Mouse (Mus musculus): ENCODE measurements around the gene H2-Ke6. TPM values are rescaled to one million over a fixed set of nuclear protein-coding genes. Genes with fewer than 3 reads are reported as not detected.
"Not testable (repeated sequence)": the region's sequence is repeated elsewhere in the genome, so short reads cannot be mapped to it uniquely, and the experiment has no call there.

The H2-Ke6 gene
- polyA plus RNA-seq, 1 experiment: 75.8 TPM

DNA sequence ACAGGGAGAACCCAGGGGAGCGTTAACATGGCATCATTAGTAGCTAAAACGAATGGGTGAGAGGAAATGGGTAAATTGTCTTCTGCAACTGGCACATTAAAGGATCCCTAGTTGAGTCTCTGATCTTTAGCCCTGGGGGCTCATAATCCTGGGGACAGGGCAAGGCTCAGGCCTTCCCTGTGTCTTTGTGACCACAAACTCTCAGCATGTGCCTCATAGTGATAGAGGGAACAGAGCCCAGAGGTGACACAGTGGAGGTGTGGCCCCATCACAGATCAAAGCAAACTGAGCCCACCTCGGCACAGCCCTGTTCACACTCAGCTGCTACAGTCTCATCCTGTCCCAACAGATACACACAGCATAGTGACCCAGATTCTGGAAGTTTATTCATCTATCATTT is 32.2 kb downstream of the H2-Ke6 start:
- WGBS: 66% methylated on average over 3 of the region's 3 CpGs
- Histone ChIP-seq H3K36me3 (ENCODE audit: control insufficient read depth, insufficient read depth, low read length) (peaks cover 31% of the 10 kb centered on the region), H3K27ac (ENCODE audit: insufficient read depth, low read depth, low read length) (no peak overlapping the region), H3K4me1 (ENCODE audit: control insufficient read depth, insufficient read depth, insufficient read length, low read length) (peaks cover 2% of the 10 kb centered on the region; the same call in 1 of the 2 replicates), H3K4me3 (ENCODE audit: low read depth, low read length) (no peak overlapping the region), H3K27me3 (ENCODE audit: control insufficient read depth, insufficient read depth, low read length) (no peaks in the 10 kb centered on the region)
- TF ChIP-seq POLR2A (IDR thresholded peaks at IDR 0.05; ENCODE audit: low read depth, low read length) (no peak), CTCF (IDR thresholded peaks at IDR 0.05; ENCODE audit: extremely low read depth, insufficient read length, insufficient replicate concordance, low read depth, low read length) (no peak)

DNA sequence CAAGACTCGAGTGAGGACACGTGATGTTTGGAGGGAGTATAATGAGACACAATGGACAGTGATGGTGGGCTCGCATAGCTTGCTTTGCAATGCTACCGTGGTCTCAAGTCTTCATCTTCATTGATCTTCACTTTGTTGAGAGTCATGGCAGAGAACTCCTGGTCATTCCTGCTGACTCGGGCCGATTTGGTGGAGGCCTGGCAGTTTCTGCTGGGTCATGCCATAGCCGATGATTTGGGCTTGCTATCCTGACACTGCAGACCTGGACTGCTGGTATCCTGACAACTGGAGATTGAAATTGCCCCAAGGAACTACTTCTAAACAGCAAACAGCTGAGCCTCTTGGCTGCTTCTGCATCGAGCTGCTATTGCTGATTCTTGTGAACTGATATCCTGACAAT is 32.9 kb downstream of the H2-Ke6 start:
- Histone ChIP-seq H3K4me3 (ENCODE audit: low read depth, low read length) (no peak overlapping the region), H3K27me3 (ENCODE audit: control insufficient read depth, insufficient read depth, low read length) (no peaks in the 10 kb centered on the region), H3K36me3 (ENCODE audit: control insufficient read depth, insufficient read depth, low read length) (peaks cover 31% of the 10 kb centered on the region), H3K4me1 (ENCODE audit: control insufficient read depth, insufficient read depth, insufficient read length, low read length) (peaks cover 2% of the 10 kb centered on the region; the same call in 1 of the 2 replicates), H3K27ac (ENCODE audit: insufficient read depth, low read depth, low read length) (no peak overlapping the region)
- no peak for TF ChIP-seq POLR2A (IDR thresholded peaks at IDR 0.05; ENCODE audit: low read depth, low read length)
- no peak for TF ChIP-seq CTCF (IDR thresholded peaks at IDR 0.05; ENCODE audit: extremely low read depth, insufficient read length, insufficient replicate concordance, low read depth, low read length)
- WGBS: 90% methylated on average over 8 of the region's 8 CpGs

GRCm38 (mm10) chr17:33991788-33992664 is 35.8 kb downstream of the H2-Ke6 start:
- H3K4me3 ChIP-seq (ENCODE audit: low read depth, low read length): no peak overlapping the region
- 30% methylated on average over 10 of the region's 10 CpGs for WGBS
- no peaks in the 10 kb centered on the region; the same call in 1 of the 2 replicates for H3K4me1 ChIP-seq (ENCODE audit: control insufficient read depth, insufficient read depth, insufficient read length, low read length)
- TF ChIP-seq CTCF (IDR thresholded peaks at IDR 0.05; ENCODE audit: extremely low read depth, insufficient read length, insufficient replicate concordance, low read depth, low read length) (peak; percentile 55; the same call in 1 of the 2 replicates), POLR2A (IDR thresholded peaks at IDR 0.05; ENCODE audit: low read depth, low read length) (no peak)
- no peaks in the 10 kb centered on the region for H3K27me3 ChIP-seq (ENCODE audit: control insufficient read depth, insufficient read depth, low read length)
- H3K36me3 ChIP-seq (ENCODE audit: control insufficient read depth, insufficient read depth, low read length): peaks cover 16% of the 10 kb centered on the region
- no peak overlapping the region for H3K27ac ChIP-seq (ENCODE audit: insufficient read depth, low read depth, low read length)

DNA sequence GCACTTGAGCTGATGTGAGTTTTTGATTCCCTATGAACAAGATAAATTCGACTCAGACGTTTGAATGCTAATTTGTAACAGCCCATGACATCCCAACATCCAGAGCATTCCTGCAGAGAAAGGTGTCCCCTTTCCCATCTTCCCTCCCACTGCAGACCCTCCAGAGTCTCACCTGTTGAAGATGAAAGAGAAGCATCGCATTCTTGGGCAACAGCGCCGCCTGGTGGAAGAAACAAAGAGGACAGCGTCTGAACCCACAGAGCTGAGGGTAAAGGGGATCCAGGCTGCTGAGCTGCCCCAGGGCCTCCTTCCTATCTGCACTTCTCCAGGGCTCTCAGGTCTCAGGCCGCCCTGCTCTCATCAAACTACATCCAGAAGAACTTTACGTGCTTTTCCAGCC is 45.7 kb downstream of the H2-Ke6 start:
- peak; percentile 69; the same call in 1 of the 2 replicates for TF ChIP-seq CTCF (IDR thresholded peaks at IDR 0.05; ENCODE audit: extremely low read depth, insufficient read length, insufficient replicate concordance, low read depth, low read length)
- H3K4me1 ChIP-seq (ENCODE audit: control insufficient read depth, insufficient read depth, insufficient read length, low read length): peaks cover 26% of the 10 kb centered on the region
- H3K27ac ChIP-seq (ENCODE audit: insufficient read depth, low read depth, low read length); H3K4me3 ChIP-seq (ENCODE audit: low read depth, low read length); H3K27me3 ChIP-seq (ENCODE audit: control insufficient read depth, insufficient read depth, low read length); H3K36me3 ChIP-seq (ENCODE audit: control insufficient read depth, insufficient read depth, low read length): not testable (repeated sequence)
- 6% methylated on average over 8 of the region's 8 CpGs for WGBS

DNA sequence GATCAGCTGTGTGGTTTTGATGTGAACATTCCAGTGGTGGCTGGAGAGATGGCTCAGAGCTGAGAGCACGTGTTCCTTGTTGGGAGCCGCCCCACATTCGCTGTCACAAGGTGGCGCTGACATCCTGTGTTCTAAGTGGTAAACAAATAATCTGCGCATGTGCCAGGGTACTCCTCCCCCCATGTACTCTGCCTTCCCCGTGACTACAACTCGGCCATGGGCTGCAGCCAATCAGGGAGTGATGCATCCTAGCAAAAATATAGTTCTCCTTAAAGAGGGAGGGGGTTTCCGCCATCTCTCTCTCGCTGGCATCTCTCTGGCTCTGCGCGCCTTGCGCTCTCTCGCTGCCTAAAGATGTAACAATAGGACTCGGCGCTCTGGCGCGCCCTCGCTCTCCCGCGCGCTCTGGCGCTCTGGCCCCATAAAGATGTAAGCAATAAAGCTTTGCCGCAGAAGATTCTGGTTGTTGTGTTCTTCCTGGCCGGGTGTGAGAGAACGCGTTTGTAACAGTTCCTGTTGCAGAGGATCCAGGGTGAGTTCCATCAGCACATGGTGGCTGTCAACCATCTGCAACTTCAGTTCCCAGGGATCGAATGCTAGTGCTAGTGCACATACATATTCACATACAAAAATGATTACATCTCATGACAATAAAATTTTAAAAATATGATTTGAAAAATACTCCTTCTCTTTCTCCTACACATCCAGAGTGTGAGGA is 46.5 kb downstream of the H2-Ke6 start:
- under 1% methylated on average over 27 of the region's 27 CpGs for WGBS
- Histone ChIP-seq H3K4me1 (ENCODE audit: control insufficient read depth, insufficient read depth, insufficient read length, low read length) (peaks cover 26% of the 10 kb centered on the region), H3K4me3 (ENCODE audit: low read depth, low read length) (peak overlapping the region; percentile 65), H3K27ac (ENCODE audit: insufficient read depth, low read depth, low read length) (peak overlapping the region; percentile 67)
- H3K36me3 ChIP-seq (ENCODE audit: control insufficient read depth, insufficient read depth, low read length); H3K27me3 ChIP-seq (ENCODE audit: control insufficient read depth, insufficient read depth, low read length): not testable (repeated sequence)
- TF ChIP-seq CTCF (IDR thresholded peaks at IDR 0.05; ENCODE audit: extremely low read depth, insufficient read length, insufficient replicate concordance, low read depth, low read length): 0 out of 2 replicates have a peak, but pooled peaks have one; percentile 28

DNA sequence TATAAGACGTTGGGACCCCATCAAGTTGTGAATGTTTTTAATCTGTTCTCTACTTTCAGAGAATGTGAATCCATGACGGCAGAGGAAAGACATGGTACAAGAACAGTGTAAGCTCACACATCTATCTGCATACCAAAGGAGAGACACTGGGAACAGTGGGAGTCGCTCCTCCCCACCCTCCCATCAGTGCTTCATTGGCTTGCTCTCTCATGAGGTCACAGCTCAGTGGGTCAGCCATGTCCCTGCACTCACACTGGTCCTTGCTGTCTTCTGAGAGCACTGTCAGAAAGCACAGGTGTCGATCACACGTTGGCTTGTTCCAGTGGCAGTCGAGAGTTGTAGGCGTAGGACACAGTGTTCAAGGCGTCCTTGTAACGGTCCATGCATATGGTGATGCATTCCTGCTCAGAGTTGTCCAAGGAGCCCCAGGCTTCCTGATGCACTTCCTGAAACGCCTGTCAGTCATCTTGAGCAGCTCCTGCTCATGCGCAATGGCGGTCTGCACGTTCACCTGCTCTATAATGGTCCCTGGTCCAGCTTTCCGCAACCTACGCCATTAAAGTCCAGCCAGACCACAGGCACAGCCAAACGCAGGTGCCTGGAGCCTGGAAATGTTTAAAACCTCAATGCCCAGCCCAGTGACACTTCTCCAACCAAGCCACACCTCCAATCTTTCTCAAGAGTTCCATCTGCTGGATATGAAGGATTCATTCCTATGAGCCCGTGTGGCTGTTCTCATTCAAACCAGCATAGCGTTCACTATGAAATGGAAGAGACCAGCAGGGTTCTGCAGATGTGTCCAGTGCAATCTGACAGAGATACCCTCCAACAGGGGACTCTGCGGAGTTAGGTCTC is 47.5 kb downstream of the H2-Ke6 start:
- WGBS: 77% methylated on average over 19 of the region's 19 CpGs
- Histone ChIP-seq H3K27ac (ENCODE audit: insufficient read depth, low read depth, low read length) (peak overlapping the region; percentile 24; the same call in 1 of the 2 replicates), H3K36me3 (ENCODE audit: control insufficient read depth, insufficient read depth, low read length) (no peaks in the 10 kb centered on the region), H3K4me1 (ENCODE audit: control insufficient read depth, insufficient read depth, insufficient read length, low read length) (peaks cover 26% of the 10 kb centered on the region), H3K27me3 (ENCODE audit: control insufficient read depth, insufficient read depth, low read length) (no peaks in the 10 kb centered on the region), H3K4me3 (ENCODE audit: low read depth, low read length) (no peak overlapping the region)
- TF ChIP-seq POLR2A (IDR thresholded peaks at IDR 0.05; ENCODE audit: low read depth, low read length) (no peak), CTCF (IDR thresholded peaks at IDR 0.05; ENCODE audit: extremely low read depth, insufficient read length, insufficient replicate concordance, low read depth, low read length) (no peak)

Measured in small intestine, adult 2 months (tissue).